Mouse (Mus musculus) megakaryocyte, embryonic 14.5 days (primary cell): ENCODE measurements around the gene Cgas.

Source experiments
- FLI1 ChIP-seq: IDR thresholded peaks from 2 replicates; pipeline ENCODE4 v1.6.1; 2012; ENCODE audit warnings: low read length, inconsistent platforms, mixed read lengths
- GATA1 ChIP-seq: IDR thresholded peaks from 3 replicates; pipeline ENCODE4 v1.6.1; 2012; ENCODE audit warnings: mixed read lengths, low read length, inconsistent platforms, borderline replicate concordance

- TF ChIP-seq GATA1: no peak
- TF ChIP-seq FLI1: no peak
Measured at GRCm38 (mm10) chr9:78484660-78485059, 41.6 kb upstream of the Cgas start.
